Mouse (Mus musculus) stomach, embryonic 15.5 days (tissue): ENCODE measurements around the gene Ucn2. TPM values are rescaled to one million over a fixed set of nuclear protein-coding genes. Genes with fewer than 3 reads are reported as not detected.

Source experiments
- ATAC-seq: fragments of 200-750 bp; cut with Nextera tagmentation; 2 replicates; pipeline ENCODE4 v1.8.0; 2017; ENCODE audit warnings: low read depth, moderate number of reproducible peaks, moderate TSS enrichment; ENCODE audit not compliant: insufficient read depth, low FRiP score
- H3K27ac ChIP-seq: fragments of 300-500 bp; sonication (generic); 2 replicates; pipeline ENCODE4 v1.5.1; 2015; ENCODE audit warnings: mild to moderate bottlenecking, inconsistent platforms
- H3K27me3 ChIP-seq: fragments of 300-500 bp; sonication (generic); replicated peaks from 2 replicates; pipeline ENCODE4 v1.6.1; 2015; ENCODE audit warnings: inconsistent platforms
- H3K36me3 ChIP-seq: fragments of 300-500 bp; sonication (generic); 2 replicates; pipeline ENCODE4 v1.6.1; 2015; ENCODE audit warnings: inconsistent platforms
- H3K4me1 ChIP-seq: fragments of 300-500 bp; sonication (generic); 2 replicates; pipeline ENCODE4 v1.6.1; 2015; ENCODE audit warnings: inconsistent platforms
- H3K4me2 ChIP-seq: fragments of 300-500 bp; sonication (generic); 2 replicates; pipeline ENCODE4 v1.6.1; 2015; ENCODE audit warnings: mild to moderate bottlenecking, inconsistent platforms
- H3K4me3 ChIP-seq: fragments of 300-500 bp; sonication (generic); replicated peaks from 2 replicates; pipeline ENCODE4 v1.5.1; 2015; ENCODE audit warnings: inconsistent platforms
- H3K9ac ChIP-seq: fragments of 300-500 bp; sonication (generic); 2 replicates; pipeline ENCODE4 v1.6.1; 2015; ENCODE audit warnings: inconsistent platforms
- H3K9me3 ChIP-seq: fragments of 300-500 bp; sonication (generic); 2 replicates; pipeline ENCODE4 v1.6.1; 2016; ENCODE audit warnings: inconsistent platforms
- WGBS: fragments of 180-500 bp; shearing (Covaris S2); methylation state at CpG from one replicate; pipeline ENCODE4 v1.1.7; 2015; 5-methylcytosine and 5-hydroxymethylcytosine counted together
- polyA plus RNA-seq: library from polyadenylated mRNA; unstranded; fragments of >200 nt; fragmentation: Nextera tagmentation; extraction: Ambion mirVana; gene quantifications from 2 replicates; pipeline ENCODE4 v1.2.1, GENCODE M21; 2015

The Ucn2 gene
- polyA plus RNA-seq, 1 experiment from 2014 or later = 0.12 TPM

DNA sequence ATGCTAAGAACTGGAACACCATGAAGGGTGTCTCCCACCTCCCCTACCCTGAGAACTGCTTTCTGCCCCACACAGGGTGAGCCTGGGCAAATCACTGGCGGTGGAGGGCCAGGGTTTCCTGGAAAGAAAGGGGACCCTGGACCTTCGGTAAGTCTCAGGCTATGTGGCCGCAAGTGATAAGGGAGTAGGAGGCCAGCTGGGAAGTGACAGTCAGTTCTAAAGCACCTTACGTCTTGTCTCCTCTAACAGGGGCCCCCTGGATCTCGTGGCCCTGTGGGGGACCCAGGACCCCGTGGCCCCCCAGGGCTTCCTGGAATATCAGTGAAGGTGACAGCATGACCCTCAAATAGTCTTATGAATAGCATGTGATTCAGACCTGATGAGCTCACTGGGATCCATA is 21.5 kb upstream of the Ucn2 start:
- Histone ChIP-seq H3K4me1 (no peaks in the 10 kb centered on the region), H3K36me3 (no peaks in the 10 kb centered on the region), H3K4me2 (no peak overlapping the region), H3K9me3 (no peaks in the 10 kb centered on the region), H3K9ac (no peak overlapping the region), H3K27me3 (no peaks in the 10 kb centered on the region), H3K4me3 (no peak overlapping the region), H3K27ac (no peak overlapping the region)
- 73% methylated on average over 6 of the region's 6 CpGs for WGBS
- no peak for ATAC-seq

DNA sequence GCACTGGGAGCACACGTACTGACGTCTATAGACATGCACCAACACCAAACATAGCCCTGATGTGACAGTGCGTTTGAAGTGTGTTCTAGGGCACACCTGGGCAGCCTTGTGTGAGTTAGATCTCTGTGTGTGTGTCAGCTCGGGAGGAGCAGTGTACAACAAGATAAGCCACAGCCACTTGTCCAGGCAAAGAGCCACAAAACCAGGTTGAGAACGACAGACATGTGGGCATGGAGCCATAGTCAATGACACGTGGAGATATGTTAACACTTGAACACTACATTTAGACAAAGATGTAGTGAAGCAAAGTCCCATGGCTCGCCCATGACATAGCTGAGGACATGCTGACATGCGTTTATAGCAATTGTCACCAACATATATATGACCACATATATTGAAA is 15.2 kb upstream of the Ucn2 start:
- no peak overlapping the region for H3K4me2 ChIP-seq
- H3K36me3 ChIP-seq = no peaks in the 10 kb centered on the region
- no peaks in the 10 kb centered on the region for H3K4me1 ChIP-seq
- no peaks in the 10 kb centered on the region for H3K9me3 ChIP-seq
- ATAC-seq = no peak
- no peaks in the 10 kb centered on the region for H3K27me3 ChIP-seq
- no peak overlapping the region for H3K4me3 ChIP-seq
- no peak overlapping the region for H3K27ac ChIP-seq
- H3K9ac ChIP-seq = no peak overlapping the region
- 78% methylated on average over 8 of the region's 8 CpGs for WGBS

DNA sequence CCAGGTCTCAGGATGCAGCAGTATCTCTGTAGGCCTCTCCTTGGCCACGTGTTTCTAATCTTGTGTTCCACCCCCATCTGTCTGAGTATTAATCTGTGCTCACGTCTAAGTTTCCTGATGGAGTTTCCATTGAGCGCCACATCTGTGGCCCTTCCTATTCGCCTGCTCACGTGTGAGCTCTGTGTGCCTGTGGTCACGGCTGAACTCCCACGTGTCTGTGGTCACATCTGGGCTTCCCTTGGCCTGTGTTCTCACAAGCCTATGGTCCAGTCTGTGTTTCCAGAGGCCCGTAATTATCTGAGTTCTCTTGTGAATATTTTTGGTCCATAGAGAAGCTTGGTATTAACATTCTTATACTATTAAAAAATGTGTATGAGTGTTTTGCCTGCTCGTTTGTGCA is 9.3 kb upstream of the Ucn2 start:
- Histone ChIP-seq H3K36me3 (no peaks in the 10 kb centered on the region), H3K27me3 (no peaks in the 10 kb centered on the region), H3K4me1 (no peaks in the 10 kb centered on the region), H3K4me3 (no peak overlapping the region), H3K9me3 (no peaks in the 10 kb centered on the region), H3K27ac (no peak overlapping the region), H3K4me2 (no peak overlapping the region), H3K9ac (no peak overlapping the region)
- 86% methylated on average over 9 of the region's 9 CpGs for WGBS
- ATAC-seq = no peak

DNA sequence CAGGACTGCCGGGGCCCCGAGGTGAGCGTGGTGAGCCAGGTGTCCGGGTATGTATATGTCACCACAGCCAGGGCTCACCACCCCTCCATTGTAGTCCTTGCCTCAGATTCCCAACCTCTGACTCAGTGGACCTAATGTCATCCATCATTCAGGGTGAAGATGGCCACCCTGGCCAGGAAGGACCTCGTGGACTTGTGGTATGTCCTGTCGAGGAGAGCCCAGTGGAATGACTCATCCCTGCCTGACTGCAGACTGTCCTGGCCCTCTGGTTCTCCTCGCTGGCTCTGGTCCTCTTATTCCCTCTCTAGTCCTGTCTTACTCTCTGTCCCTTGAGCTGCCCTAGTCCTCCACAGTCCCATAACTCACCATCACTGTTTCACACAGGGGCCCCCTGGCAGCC is 7.8 kb upstream of the Ucn2 start:
- Histone ChIP-seq H3K27me3 (no peaks in the 10 kb centered on the region), H3K36me3 (no peaks in the 10 kb centered on the region), H3K27ac (no peak overlapping the region), H3K9ac (no peak overlapping the region), H3K4me2 (no peak overlapping the region), H3K4me1 (no peaks in the 10 kb centered on the region), H3K4me3 (no peak overlapping the region), H3K9me3 (no peaks in the 10 kb centered on the region)
- 72% methylated on average over 7 of the region's 7 CpGs for WGBS
- ATAC-seq = no peak

DNA sequence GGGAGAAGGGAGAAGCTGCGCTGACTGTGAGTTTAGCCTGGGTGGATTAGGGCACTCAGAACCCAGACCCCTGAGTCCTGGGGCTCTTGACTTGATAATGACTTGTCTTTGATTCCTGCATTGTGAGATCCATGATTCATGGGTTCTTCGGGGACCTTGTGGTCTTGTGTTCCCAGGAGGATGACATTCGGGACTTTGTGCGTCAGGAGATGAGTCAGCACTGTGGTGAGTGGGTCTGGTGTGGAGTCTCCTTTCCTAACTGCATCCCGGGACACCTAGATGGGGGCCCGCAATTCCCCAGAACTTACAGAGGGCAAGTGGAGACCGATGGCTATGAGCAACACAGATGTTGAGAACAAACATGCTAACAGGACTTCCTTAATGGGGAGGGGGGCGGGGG is 3.3 kb upstream of the Ucn2 start:
- Histone ChIP-seq H3K27me3 (no peaks in the 10 kb centered on the region), H3K9ac (no peak overlapping the region), H3K9me3 (no peaks in the 10 kb centered on the region), H3K4me1 (no peaks in the 10 kb centered on the region), H3K27ac (no peak overlapping the region), H3K4me2 (no peak overlapping the region), H3K36me3 (no peaks in the 10 kb centered on the region), H3K4me3 (no peak overlapping the region)
- no peak for ATAC-seq
- 79% methylated on average over 8 of the region's 8 CpGs for WGBS

DNA sequence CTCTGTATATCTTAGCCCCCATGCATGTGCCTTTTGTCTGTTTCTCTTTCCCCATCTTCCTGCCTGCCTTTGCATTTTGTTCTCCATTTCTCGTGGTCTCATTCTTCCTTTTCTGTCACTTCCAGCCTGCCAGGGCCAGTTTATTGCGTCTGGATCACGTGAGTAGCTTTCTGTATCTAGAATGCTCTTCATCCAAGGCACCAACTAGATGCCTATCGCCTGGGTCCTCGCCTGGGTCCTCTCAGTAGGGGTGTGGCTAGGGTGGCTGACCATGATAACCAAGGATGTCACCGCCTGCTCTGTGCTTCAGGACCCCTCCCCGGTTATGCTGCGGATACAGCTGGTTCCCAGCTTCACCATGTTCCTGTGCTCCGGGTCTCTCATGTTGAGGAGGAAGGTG is 2.6 kb upstream of the Ucn2 start:
- H3K9me3 ChIP-seq = no peaks in the 10 kb centered on the region
- no peak overlapping the region for H3K4me3 ChIP-seq
- ATAC-seq = no peak
- no peak overlapping the region for H3K9ac ChIP-seq
- H3K27ac ChIP-seq = no peak overlapping the region
- no peaks in the 10 kb centered on the region for H3K36me3 ChIP-seq
- H3K4me1 ChIP-seq = peaks cover 6% of the 10 kb centered on the region
- H3K27me3 ChIP-seq = no peaks in the 10 kb centered on the region
- no peak overlapping the region for H3K4me2 ChIP-seq
- WGBS = 74% methylated on average over 9 of the region's 9 CpGs

DNA sequence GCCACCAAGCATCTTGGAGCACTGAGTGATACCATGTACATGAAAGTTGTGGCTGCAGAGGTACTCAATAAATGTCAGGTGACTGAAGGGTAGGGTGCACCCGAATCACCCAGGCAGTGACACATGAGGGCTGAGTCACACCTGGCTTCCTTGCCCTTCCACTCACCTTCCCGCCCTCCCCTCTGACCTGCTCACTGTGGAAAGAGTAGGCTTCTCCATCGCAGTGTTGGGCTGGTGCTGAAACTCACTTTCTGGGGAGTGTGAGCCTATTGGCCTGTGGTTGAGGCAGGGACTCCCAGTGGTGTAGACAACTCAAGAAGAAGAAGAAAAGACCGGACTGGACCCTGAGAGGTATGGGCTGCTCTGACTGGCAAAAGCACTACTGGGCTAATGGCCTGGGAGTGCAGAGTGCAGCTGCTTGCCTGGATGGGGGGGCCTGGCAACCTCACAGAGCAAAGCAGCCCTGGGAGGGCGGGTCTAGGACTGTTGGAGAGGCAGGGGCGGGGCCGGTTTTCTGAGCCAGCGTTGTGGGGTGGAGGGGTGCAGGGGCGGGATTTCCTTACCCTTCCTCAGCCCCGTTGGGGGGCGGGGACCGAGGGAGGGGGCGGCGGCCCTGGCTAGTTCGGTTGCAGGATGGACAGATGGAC is 2.0 kb downstream of the Ucn2 start:
- H3K4me3 ChIP-seq = peak overlapping the region; percentile 23; the same call in 1 of the 2 replicates
- H3K4me2 ChIP-seq = peak overlapping the region; percentile 46
- peaks cover 33% of the 10 kb centered on the region for H3K4me1 ChIP-seq
- no peak for ATAC-seq
- no peak overlapping the region for H3K9ac ChIP-seq
- H3K27me3 ChIP-seq = no peaks in the 10 kb centered on the region
- no peaks in the 10 kb centered on the region for H3K9me3 ChIP-seq
- 20% methylated on average over 15 of the region's 15 CpGs for WGBS
- no peaks in the 10 kb centered on the region for H3K36me3 ChIP-seq
- H3K27ac ChIP-seq = no peak overlapping the region

DNA sequence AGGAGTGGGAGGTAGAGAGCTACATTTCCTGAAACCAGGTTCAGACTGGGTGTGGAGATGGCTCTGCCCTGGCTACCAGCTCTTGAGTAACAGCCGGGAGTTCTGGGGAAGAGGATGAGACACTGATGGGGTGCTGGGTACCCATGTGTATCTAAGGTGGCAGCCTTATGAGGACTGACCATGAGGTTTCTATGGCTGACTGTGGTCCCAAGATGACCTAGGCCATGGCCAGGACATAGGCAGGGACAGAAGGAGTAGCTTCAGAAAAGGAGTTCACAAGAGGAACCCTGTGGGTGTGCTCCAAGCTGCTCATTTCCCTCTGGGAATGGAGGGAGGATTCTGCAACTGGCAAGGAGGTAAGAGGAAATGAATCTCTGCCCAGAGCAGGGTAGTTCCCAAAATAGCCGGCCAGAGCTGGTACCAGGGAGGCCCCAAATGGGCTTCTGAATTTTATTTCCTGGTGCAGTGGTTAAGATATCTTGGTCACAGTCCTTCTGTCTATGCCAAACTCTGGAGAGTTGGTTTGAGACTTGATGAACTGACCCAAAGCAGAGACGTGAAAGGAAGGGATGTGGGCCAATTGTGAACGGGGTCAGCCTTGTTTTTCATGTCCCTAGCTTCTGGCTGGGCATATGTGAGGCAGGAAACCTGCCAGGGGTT is 4.1 kb downstream of the Ucn2 start:
- Histone ChIP-seq H3K9ac (no peak overlapping the region), H3K36me3 (no peaks in the 10 kb centered on the region), H3K4me2 (no peak overlapping the region), H3K4me3 (no peak overlapping the region), H3K9me3 (no peaks in the 10 kb centered on the region), H3K27me3 (no peaks in the 10 kb centered on the region), H3K27ac (peak overlapping the region; percentile 92; the same call in 1 of the 2 replicates), H3K4me1 (peaks cover 33% of the 10 kb centered on the region)
- 70% methylated on average over 4 of the region's 4 CpGs for WGBS
- no peak for ATAC-seq

DNA sequence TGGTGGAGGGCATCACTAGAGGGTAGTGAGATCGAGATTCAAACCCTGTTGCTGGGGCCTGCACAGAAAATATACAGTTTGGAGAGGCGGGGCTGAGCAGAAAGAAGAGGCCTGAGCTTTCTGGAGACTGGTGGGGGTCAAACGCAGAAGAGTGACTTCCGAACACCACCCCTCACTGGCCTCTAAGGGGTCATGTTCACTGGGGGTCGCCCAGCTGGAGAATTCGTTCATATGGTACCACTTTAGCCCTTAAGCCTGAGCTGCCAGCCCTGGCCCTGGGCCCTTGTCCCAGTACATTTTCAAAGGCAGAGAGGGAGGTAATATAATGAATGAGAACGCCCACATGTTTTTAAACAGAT is 4.6 kb downstream of the Ucn2 start:
- Histone ChIP-seq H3K9me3 (no peaks in the 10 kb centered on the region), H3K4me3 (no peak overlapping the region), H3K36me3 (no peaks in the 10 kb centered on the region), H3K4me1 (peaks cover 33% of the 10 kb centered on the region), H3K9ac (no peak overlapping the region), H3K4me2 (no peak overlapping the region), H3K27me3 (no peaks in the 10 kb centered on the region), H3K27ac (peak overlapping the region; percentile 92)
- no peak for ATAC-seq
- 72% methylated on average over 7 of the region's 7 CpGs for WGBS

DNA sequence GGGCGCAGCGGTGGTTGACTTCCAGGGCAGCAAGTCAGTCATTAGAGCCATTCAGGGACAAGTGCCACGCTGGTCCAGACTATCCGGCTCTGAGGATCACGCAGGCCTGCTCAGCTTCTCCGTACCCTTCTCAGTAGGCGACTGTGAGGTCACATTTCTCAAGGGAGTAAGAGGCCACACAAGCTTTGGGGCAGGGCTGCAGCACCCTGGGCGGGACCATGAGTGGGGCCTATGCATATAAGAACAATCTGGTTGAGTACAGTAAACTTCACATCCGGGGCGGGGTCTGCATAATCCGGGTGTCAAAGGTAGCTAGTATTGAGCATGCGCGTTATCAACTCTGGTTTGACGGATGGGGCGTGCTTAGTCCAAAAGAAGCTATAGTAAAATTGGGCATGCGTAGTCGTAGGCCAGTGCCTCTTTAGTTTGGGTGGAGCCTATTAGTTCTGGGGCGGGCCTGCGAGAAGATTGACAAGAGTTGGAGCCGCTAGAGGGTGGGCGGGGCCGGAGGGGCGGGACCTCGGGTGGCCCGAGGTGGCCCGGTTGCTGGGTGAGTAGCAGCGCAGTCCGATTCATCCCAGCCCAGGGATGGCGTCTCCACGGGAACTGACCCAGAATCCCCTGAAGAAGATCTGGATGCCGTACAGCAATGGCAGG is 5.7 kb downstream of the Ucn2 start, which contains the start of gene Pfkfb4:
Gene Pfkfb4 (plus strand): TSS at position 351 of the 657 bp plus-strand sequence.
- peak within 1 kb of the TSS; percentile 83 for H3K4me2 ChIP-seq
- under 1% methylated on average over 31 of the region's 31 CpGs for WGBS
- H3K9me3 ChIP-seq = no peaks in the 10 kb centered on the region
- H3K36me3 ChIP-seq = no peaks in the 10 kb centered on the region
- no peaks in the 10 kb centered on the region for H3K27me3 ChIP-seq
- H3K9ac ChIP-seq = peak within 1 kb of the TSS; percentile 5; the same call in 1 of the 2 replicates
- peak; percentile 95 for ATAC-seq
- peak within 1 kb of the TSS; percentile 92 for H3K27ac ChIP-seq
- H3K4me3 ChIP-seq = peak within 1 kb of the TSS; percentile 45
- peaks cover 33% of the 10 kb centered on the region for H3K4me1 ChIP-seq

DNA sequence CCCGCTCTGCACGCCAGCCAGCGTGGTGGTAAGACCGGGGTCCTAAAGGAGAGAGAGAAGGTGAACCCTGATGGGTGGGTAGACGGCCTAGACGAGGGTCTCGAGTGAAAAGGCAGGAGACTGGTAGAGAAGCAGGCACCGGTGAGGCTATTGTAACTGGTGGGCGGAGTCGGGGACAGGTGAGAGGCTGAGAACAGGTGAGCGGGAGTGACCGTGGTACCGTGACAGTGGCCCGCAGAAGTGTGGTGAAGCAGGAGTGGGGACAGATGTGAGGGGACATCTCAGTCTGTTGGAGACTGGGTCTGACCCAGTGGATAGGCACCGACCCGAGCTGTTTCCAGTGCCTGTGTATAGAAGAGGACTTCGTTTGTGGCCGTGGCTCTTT is 6.3 kb downstream of the Ucn2 start:
- peak overlapping the region; percentile 45 for H3K4me3 ChIP-seq
- no peaks in the 10 kb centered on the region for H3K27me3 ChIP-seq
- peak overlapping the region; percentile 83 for H3K4me2 ChIP-seq
- no peaks in the 10 kb centered on the region for H3K9me3 ChIP-seq
- H3K36me3 ChIP-seq = no peaks in the 10 kb centered on the region
- WGBS = 5% methylated on average over 18 of the region's 18 CpGs
- H3K4me1 ChIP-seq = peaks cover 33% of the 10 kb centered on the region
- ATAC-seq = 0 out of 2 replicates have a peak, but pooled peaks have one; percentile 1
- no peak overlapping the region for H3K9ac ChIP-seq
- no peak overlapping the region for H3K27ac ChIP-seq

DNA sequence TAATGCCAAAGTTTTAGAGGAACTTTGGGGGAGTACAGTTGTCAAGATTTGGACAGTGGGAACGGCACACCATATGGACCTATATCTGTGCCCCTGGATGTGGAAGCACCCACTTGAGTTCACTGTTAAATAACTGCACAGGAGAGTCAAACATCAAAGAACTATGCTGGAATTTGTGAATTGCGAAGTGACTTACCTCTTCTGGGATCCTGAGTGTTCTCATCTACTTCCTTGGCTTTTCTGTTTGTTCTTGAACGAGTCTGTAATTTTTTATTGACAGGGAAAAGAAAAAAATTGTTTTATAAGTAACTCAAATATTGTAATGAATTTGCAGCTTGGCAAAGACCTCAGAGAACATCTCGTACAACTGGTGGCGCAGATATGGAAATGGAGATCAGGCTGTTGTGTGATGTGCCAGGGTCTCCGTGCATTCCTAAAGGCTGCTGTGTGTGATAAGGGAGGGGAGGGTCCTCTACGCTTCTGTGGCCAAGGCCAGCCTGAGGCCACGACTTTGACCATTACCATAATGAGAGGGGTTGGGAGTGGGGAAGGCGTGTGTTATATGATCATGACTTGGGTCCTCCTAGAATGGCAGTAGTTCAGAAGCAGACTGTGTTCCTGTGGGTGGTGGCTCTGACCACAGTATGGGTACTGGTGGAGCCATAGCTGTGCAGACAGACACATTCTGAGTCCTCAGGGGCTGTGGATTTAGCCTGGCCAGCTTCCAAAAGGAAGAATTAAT is 7.0 kb downstream of the Ucn2 start:
- H3K9ac ChIP-seq = no peak overlapping the region
- H3K4me1 ChIP-seq = peaks cover 31% of the 10 kb centered on the region
- H3K27ac ChIP-seq = no peak overlapping the region
- 0 out of 2 replicates have a peak overlapping the region, but pooled peaks have one; percentile 45 for H3K4me3 ChIP-seq
- no peaks in the 10 kb centered on the region for H3K9me3 ChIP-seq
- peak overlapping the region; percentile 83 for H3K4me2 ChIP-seq
- no peaks in the 10 kb centered on the region for H3K36me3 ChIP-seq
- H3K27me3 ChIP-seq = no peaks in the 10 kb centered on the region
- WGBS = 73% methylated on average over 9 of the region's 9 CpGs
- no peak for ATAC-seq
